Mouse (Mus musculus) erythroblast, embryonic 14.5 days (primary cell): Measurements from ENCODE around the gene Gm8882.
"Not testable (repeated sequence)": the region's sequence is repeated elsewhere in the genome, so short reads cannot be mapped to it uniquely, and the experiment has no call there.

ENCODE experiments used
- GATA1 ChIP-seq: IDR thresholded peaks from 2 replicates; pipeline ENCODE4 v1.6.1; 2012; ENCODE audit warnings: low read length, inconsistent platforms, mixed read lengths
- TAL1 ChIP-seq: IDR thresholded peaks from 3 replicates; pipeline ENCODE4 v1.6.1; 2012; ENCODE audit warnings: low read length, inconsistent platforms, mixed read lengths

GRCm38 (mm10) chr6:132314657-132315056, 49.3 kb downstream of the Gm8882 start, which contains the start of gene Prpmp5:
- not testable (repeated sequence) for TF ChIP-seq TAL1, GATA1
